Mouse (Mus musculus) kidney, adult 18-20 months (tissue): ENCODE measurements at regions not wholly inside any gene's neighbourhood (a gene's known extent, or its start where the extent isn't known, plus 50 kb on each side); places are given as distances from the start of the nearest gene placed in this dataset.

Source experiments
- DNase-seq: peaks from one replicate; pipeline ENCODE4 v3.0.0; 2021

DNA sequence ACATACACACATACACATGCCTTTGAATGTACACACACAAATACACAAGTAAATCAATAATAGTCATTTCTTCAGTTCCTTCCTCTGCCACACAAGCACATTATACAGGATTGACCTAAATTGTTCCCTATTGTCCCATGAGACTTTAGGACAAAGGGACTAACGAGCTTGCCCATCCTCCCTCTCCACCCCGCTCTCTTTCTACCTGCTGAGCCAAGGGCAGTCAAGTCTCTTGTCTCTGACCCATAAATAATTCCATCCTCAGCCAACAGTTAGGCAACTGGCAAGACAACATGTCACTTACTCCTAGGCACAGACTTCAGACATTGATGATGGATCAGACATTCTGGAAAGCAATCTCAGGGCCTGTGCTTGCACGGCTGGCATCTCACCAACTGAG, 56.3 kb upstream of the Kcnk2 start:
- no peak for DNase-seq
